Mouse (Mus musculus): ENCODE data around the gene Plekhs1.
"Not testable (repeated sequence)": the region's sequence is repeated elsewhere in the genome, so short reads cannot be mapped to it uniquely, and the experiment has no call there.

Gene Plekhs1

GRCm38 (mm10) chr19:56459154-56460050 lies 2.0 kb upstream of the Plekhs1 start:
- no peak for DNase-seq (ENCODE audit: low spot score)

DNA sequence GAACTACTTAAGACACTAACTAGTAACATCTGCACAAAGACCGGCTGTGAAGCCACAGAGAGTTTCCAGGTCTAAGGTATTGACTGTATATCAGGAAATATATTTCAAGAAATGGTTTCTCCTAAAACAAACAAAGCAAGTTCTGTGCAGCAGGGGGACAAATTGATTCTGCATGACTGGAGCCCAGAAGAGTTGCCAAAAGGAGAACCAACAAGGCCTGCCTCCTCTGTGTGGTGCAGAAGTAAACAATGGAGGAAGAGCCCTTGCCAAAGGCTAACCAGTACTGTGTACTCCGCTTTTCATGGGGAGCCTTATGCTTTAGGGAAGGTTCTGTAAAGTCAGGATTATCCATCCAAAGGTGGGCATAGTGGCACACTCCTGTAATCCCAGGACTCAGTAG lies 1.2 kb upstream of the Plekhs1 start:
- no peak for DNase-seq (ENCODE audit: low spot score)

DNA sequence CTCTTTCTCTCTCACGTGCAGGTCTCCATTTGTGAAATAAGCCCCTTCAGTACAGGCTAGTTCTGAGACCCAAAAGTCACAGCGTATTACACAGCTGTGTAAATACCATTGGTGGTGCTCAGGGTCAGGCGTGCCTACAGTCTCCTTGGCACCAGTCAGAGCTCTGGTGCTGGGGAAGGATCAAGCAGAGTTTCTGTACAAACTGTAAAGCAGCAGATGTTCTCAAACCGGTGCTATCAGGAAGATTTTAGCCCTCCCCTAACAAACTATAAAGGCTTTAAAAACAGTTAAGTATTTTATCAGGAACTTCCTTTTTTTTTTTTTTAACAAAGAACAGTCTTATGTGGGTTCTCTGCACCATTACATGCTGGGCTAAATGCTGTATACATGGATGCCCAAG lies 1.3 kb downstream of the Plekhs1 start:
- no peak for DNase-seq (ENCODE audit: low spot score)

DNA sequence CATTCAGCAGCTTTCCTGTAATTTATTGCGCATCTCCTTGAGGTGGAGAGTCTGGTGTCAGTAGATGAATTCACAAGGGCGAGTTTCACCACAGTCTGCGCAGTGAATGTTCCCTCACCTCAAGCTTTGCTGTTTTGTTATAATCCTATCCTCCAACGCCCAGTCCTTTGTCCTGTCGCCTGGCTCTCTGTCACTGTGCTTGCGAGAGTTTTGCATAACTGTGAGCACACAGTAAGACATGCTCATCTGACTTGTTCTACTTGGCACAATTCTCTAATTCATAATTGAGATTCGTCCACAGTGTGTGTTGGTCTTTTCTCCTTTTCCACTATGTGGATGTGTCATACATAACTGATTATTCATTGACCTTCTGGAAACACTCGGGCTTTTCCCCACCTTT lies 5.0 kb downstream of the Plekhs1 start:
- DNase-seq (ENCODE audit: low spot score), result no peak

DNA sequence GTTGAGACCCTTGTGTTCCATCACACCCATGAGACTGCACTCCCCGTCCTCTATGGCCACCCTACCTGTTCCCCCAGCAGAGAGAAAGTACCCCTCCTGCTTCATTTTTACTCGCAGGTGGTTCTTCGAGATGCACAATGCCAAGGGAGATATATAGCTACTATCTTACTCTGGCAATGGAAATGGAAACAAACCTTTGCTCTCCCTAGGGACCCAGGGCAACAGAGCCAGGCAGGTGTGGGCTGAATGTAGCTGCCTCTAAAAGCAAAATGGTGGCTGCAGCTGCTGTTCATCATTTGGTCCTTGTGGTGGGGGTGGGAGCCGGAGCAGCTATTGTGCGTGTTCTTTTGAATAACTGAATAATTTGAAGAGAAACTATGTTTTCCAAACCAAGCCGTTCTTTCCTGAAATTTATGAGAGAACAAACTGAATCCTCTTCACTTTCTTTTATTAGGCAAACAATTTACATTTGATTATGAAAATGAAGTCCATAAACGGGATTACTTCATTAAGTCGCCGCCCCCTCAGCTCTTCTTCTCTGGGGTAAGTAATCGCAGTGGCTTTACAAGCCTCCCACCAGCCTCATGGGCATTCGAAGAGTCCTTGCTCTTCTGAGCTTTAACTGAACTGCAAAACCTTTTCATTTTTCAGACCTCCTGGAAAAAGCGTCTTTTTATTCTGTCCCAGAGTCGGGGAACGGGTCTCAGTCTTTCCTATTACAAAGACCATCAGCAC lies 9.0 kb downstream of the Plekhs1 start:
- DNase-seq (ENCODE audit: low spot score), result no peak

GRCm38 (mm10) chr19:56471934-56472333 lies 10.5 kb downstream of the Plekhs1 start:
- DNase-seq (ENCODE audit: low spot score), result no peak

DNA sequence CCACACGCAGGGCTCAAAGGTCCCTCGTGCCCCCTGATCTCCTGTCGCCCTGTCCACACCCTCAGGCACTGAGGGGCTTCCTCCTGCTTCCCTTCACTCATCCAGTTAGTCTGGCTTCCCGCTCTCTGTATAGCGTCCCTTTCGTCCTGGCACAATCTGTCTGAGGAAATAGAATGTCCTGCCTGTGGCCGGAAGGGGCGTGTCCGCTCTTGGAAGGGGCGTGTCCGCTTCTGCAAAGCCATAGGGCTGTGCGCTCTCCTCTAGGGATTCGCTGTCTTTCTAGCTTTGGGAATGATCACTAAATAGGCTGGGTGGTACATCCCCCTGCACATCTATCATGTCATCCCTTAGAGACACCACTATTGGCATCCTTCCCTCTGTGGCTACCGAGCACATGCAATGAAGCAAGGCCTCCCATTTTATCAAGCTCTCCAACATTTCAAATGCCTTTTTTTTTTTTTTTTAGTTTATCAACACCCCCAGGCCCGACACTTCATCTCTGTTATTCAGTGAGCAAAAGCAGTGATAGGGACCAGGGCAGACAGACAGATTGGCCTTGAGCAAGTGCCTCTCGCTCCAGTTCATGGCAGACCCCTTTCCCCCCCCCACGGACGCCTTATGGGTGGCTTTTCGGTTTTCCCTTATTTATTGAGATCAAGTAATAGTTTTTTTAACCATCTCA lies 13.6 kb downstream of the Plekhs1 start:
- DNase-seq (ENCODE audit: low spot score), result no peak

DNA sequence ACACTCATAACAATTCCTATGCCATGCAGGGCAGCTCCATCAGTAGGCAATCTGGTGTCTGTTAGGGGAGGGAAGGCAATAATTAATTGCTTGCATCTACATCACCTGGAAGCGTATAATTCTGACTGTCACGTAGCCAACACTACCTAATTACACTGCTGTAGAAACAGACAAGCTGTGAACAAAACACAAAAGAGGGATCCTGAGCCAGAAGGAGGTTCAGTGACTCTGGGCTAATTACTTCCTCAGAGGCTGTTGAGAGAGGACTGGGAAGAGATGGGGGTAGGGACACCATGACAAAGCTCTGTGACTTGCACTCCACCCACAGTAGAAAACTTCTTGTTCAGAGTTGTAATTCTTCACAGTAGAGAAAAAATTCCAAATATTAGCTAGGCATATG lies 15.1 kb downstream of the Plekhs1 start:
- no peak for DNase-seq (ENCODE audit: low spot score)

DNA sequence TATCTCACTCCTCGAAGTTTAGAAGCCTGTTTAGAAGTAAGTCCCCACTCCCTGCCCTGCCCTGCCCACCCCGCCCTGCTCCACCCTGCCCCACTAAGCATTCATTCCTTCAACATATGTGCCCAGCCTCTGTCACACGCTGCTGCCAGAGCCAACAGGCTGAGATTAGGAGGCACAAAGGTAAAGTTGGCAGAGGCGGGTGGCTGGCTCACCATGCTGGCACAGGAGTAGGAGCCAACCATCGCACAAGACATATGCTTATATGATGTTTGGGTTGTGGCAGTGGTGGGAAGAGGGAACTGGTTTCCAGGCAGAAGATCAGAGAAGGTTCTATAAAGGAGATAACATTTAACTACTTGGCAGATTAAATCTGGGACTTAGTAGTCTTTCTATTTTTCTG lies 15.8 kb downstream of the Plekhs1 start:
- DNase-seq (ENCODE audit: low spot score), result no peak

DNA sequence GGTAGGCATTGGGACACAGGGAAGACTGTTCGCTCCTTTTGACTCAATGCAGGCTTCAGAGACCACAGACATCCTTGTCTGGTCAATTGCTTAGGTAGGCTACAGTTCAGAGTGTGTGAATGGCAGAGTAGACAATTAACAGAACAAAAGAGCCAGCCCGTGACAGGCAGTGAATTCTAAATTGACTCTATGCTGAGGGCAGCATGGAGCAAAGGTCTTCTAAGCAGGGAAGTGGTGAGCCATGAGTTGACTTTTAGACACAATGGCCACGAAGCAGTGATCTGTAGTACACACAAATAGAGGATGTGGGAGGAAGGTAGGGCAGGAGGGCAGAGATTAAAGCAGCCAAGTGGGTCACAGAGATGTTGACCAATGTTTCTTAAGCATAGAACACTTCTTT lies 16.4 kb downstream of the Plekhs1 start:
- no peak for DNase-seq (ENCODE audit: low spot score)

- DNase-seq (ENCODE audit: low spot score), result no peak
These were observed 23.4 kb downstream of the Plekhs1 start for GRCm38 (mm10) chr19:56484630-56485375.

DNA sequence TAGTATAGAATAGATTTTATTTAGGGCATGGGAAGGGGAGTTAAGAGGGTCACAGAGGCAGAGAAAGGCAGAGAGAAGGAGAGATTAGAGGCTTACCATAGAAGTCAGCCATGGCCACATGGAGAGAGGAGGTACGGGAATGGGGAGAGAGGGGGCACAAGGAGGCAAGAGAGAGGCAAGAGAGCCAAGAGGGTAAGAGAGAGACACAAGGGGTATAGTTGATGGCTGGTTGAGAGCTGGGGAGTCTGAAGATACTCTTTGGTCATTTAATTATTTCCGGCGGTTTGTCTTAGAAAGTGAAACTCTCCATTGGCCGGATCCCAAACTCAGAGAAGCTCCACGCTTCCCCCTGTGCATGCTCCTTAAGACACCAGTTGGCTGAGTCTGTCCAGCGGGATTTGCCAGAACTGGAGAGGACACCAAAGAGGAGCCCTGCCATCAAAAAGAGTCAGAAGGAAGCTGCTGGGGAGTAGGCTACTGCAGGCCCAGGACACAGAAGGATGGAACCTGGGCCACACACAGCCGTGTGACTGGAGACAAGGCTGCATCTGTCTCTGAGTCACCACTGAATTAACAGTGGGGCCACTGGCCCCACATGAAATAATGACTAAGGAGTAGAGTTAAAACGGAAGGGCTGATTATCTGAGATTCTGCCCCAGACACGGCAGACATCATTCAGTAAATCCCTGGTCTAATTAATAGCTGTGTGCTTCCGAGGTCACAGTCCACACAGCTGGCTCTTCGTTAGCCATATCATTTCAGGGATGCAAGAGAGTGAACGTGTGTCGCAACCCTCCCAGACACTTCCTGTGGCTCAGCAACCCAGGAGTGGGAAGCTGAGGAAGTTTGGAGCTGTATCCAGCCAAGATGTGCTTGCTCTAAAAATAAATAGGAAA lies 24.2 kb downstream of the Plekhs1 start:
- DNase-seq (ENCODE audit: low spot score), result no peak

DNA sequence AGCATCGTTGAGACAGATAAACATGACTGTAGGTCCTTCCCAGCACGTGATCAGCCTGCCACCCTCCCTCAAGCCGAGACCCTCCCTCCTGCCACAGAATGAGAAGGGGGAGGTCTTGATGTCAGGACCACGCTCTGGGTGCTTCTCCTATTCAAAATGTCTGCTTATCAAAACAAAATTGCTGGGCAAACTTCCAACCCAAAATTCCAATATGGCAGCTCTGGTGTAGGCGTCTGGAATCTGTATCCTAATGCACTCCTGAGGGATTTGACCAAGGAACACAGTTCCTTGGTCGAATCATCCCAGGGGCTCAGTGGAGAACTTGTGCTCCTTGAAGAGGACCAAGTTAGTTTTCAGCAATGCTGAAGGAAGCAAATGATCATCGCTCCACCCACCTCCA lies 25.5 kb downstream of the Plekhs1 start:
- no peak for DNase-seq (ENCODE audit: low spot score)

DNA sequence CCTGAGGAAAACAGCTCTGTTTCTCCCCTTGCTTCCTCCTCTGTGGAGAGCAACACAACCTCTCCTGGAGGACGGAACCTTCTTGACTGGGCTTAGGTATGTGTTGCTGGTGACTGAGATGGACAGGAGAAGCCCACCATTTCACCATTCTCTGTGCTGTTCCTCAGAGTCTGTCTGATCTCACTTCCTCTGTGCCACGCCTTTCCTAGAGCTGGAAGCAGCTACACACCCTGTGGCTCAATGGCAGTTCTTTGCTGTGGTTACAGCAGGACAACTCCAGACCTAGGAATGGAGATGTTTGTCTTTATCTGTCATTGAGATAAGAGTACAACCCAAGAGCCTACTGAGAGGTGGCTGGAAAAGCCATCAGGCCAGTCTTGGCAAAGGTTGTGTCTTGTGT lies 25.9 kb downstream of the Plekhs1 start:
- DNase-seq (ENCODE audit: low spot score), result no peak

GRCm38 (mm10) chr19:56489601-56490000 lies 28.2 kb downstream of the Plekhs1 start:
- DNase-seq (ENCODE audit: low spot score), result no peak

DNA sequence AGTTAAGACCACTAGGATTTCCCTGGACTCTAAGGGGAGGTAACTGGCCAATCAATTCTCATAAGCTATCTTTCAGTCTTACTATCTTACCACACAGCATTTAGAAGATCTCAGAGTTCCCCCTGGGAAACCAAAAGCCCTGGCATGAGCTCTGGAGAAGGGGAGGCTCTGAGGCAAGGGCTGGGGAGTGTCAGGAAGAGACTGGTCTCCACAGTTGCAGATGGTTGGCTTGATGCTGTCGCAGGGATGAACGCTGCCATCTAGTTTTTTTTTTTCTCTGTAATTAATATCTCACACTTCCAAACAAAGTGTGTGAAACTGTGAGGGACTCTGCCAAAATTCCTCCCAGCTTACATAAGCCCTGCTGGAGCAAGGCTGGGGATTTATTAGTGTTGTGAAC lies 32.7 kb downstream of the Plekhs1 start:
- not testable (repeated sequence) for DNase-seq (ENCODE audit: low spot score)

DNA sequence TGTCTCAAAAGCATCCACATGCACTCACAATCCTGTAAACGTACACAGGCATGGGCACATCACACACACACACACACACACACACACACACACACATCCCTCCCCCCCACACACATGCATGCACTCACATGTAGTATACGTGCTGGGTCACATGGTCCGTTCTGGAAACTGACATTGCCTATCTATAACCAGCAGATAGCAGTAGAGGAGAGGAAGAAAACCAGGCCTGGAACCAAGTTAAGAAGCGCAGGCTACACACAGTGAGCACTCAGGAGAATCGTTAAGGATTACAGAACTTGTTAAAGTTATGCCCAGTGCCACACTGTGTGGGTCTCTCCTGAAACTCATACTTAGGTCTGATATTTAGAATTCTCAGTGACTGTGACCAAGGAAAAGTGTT lies 41.6 kb downstream of the Plekhs1 start:
- not testable (repeated sequence) for DNase-seq (ENCODE audit: low spot score)

DNA sequence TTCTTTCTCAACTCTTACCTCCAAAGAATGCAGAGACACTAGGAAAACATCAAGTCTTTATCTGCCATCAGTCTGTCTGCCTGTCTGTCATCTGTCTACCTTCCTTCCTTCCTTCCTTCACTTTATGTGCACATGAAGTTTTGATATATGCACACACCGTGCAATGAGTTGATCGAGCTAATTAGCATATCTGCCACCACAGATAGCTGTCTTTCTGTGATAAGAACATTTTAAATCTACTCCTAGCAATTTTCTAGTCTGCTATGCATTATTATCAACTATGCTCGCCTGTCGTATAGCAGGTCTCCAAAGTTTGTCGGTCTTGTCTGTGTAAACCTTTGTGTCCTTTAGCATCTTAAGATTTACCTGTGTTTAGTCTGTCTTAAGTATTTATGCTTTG lies 42.1 kb downstream of the Plekhs1 start:
- DNase-seq (ENCODE audit: low spot score), result not testable (repeated sequence)

- DNase-seq (ENCODE audit: low spot score), result not testable (repeated sequence)
These were observed 49.8 kb downstream of the Plekhs1 start for GRCm38 (mm10) chr19:56511207-56511606.

GRCm38 (mm10) chr19:56513527-56513926 lies 52.1 kb downstream of the Plekhs1 start:
- DNase-seq (ENCODE audit: low spot score), result not testable (repeated sequence)

GRCm38 (mm10) chr19:56519408-56519807 lies 58.0 kb downstream of the Plekhs1 start:
- DNase-seq (ENCODE audit: low spot score), result not testable (repeated sequence)
